Mouse (Mus musculus): ENCODE results near the gene Ccdc51. TPM values are rescaled to one million over a fixed set of nuclear protein-coding genes. Genes with fewer than 3 reads are reported as not detected.

Ccdc51 gene
- polyA plus RNA-seq (2015; fragmentation: Nextera tagmentation; extraction: Ambion mirVana): 12.8 and 14.6 TPM in 2 replicates

DNA sequence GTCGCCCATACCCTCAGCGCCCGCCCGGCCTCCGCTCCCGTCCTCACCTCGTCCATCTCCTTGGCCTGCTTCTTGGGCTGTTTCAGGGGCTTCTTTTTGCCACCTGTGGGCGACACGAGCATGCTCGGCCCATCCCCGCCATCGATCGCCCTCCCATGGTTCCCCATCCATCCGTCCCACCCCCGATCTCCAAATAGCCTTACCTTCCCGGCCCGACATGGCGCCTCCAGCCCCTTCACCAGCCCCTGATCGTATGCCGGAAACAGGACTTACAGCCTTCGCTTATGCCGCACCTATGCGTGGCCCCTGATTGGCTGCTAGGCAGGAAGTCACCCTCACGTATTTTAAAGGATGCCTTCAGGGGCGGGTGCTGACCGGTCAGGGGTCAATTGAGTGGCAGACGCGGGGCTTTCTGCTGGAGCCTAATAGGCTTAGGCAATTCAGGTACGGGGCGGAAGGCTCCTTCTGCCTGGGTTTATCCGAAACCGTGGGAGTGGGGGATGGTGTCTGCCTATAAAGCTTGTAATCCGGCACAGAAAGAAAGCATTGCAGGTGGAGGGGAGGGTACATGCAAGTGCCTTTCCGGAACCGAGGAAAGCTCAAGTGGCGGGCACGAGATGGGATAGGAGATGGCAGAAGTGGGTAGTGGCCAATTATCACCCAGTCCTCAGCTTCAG, at the start of gene Ccdc51, which contains the start of gene Tma7:
TSS of gene Ccdc51 (plus strand) at position 370 of the 677 bp plus-strand sequence.
TSS of gene Tma7 (minus strand) at position 464 of the 677 bp plus-strand sequence.
- Histone ChIP-seq H3K4me2 (replicated peaks) (peak within 1 kb of the TSS; percentile 98), H3K36me3 (peaks cover 27% of the 10 kb centered on the region), H3K27me3 (no peaks in the 10 kb centered on the region), H3K9me3 (no peaks in the 10 kb centered on the region), H3K27ac (peak within 1 kb of the TSS; percentile 67), H3K9ac (replicated peaks) (peak within 1 kb of the TSS; percentile 88), H3K4me1 (replicated peaks) (peaks cover 28% of the 10 kb centered on the region), H3K4me3 (replicated peaks) (peak within 1 kb of the TSS; percentile 82)
- under 1% methylated on average over 37 of the region's 37 CpGs for WGBS
- ATAC-seq: peak; percentile 98

GRCm38 (mm10) chr9:109038086-109038895, 44.0 kb upstream of the Ccdc51 start, which contains the start of gene Shisa5:
Gene Shisa5, plus strand, starts transcription at chr9:109038565.
- Histone ChIP-seq H3K4me3 (replicated peaks) (peak within 1 kb of the TSS; percentile 64), H3K36me3 (no peaks in the 10 kb centered on the region), H3K9me3 (no peaks in the 10 kb centered on the region), H3K4me2 (replicated peaks) (peak within 1 kb of the TSS; percentile 88), H3K27me3 (no peaks in the 10 kb centered on the region), H3K9ac (replicated peaks) (peak within 1 kb of the TSS; percentile 78), H3K27ac (no peak within 1 kb of the TSS), H3K4me1 (replicated peaks) (peaks cover 16% of the 10 kb centered on the region)
- peak; percentile 87 for ATAC-seq
- under 1% methylated on average over 40 of the region's 40 CpGs for WGBS

DNA sequence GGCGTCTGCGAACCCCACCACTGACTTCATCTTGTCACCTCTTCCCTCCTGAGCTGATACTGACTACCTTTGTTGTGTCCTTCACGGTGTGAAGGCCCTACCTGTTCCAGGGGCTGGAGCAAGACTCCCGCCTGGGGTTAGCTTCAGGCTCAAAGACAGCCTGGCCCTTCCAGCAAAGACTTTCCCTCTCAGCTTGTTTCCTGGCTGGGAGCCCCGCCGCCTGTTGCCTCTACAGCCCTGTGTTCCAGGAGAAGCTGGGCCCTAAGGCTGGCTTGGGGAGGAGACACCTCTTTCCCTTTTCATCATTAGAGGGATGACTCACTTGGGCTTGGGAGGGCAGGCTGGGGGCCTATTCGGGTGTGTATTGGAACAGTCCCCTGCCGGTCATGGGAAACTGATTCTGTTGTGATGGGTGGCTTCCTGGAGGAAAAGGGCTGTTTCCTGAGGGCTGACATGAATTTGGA, 43.4 kb upstream of the Ccdc51 start:
- Histone ChIP-seq H3K4me1 (replicated peaks) (peaks cover 16% of the 10 kb centered on the region), H3K27ac (no peak overlapping the region), H3K9me3 (no peaks in the 10 kb centered on the region), H3K4me3 (replicated peaks) (peak overlapping the region; percentile 64), H3K36me3 (no peaks in the 10 kb centered on the region), H3K9ac (replicated peaks) (peak overlapping the region; percentile 78), H3K4me2 (replicated peaks) (peak overlapping the region; percentile 88), H3K27me3 (no peaks in the 10 kb centered on the region)
- WGBS: 22% methylated on average over 8 of the region's 8 CpGs
- ATAC-seq: peak; percentile 65

GRCm38 (mm10) chr9:109039681-109040080, 42.6 kb upstream of the Ccdc51 start:
- Histone ChIP-seq H3K4me3 (replicated peaks) (no peak overlapping the region), H3K4me1 (replicated peaks) (peaks cover 16% of the 10 kb centered on the region), H3K27ac (no peak overlapping the region), H3K9ac (replicated peaks) (no peak overlapping the region), H3K36me3 (no peaks in the 10 kb centered on the region), H3K4me2 (replicated peaks) (no peak overlapping the region), H3K27me3 (no peaks in the 10 kb centered on the region), H3K9me3 (no peaks in the 10 kb centered on the region)
- no peak for ATAC-seq
- WGBS: 82% methylated on average over 4 of the region's 4 CpGs

GRCm38 (mm10) chr9:109040216-109040615, 42.1 kb upstream of the Ccdc51 start:
- Histone ChIP-seq H3K36me3 (no peaks in the 10 kb centered on the region), H3K4me2 (replicated peaks) (no peak overlapping the region), H3K9ac (replicated peaks) (no peak overlapping the region), H3K27ac (no peak overlapping the region), H3K4me1 (replicated peaks) (peaks cover 16% of the 10 kb centered on the region), H3K27me3 (no peaks in the 10 kb centered on the region), H3K4me3 (replicated peaks) (no peak overlapping the region), H3K9me3 (no peaks in the 10 kb centered on the region)
- ATAC-seq: no peak
- WGBS: 84% methylated on average over 8 of the region's 8 CpGs

DNA sequence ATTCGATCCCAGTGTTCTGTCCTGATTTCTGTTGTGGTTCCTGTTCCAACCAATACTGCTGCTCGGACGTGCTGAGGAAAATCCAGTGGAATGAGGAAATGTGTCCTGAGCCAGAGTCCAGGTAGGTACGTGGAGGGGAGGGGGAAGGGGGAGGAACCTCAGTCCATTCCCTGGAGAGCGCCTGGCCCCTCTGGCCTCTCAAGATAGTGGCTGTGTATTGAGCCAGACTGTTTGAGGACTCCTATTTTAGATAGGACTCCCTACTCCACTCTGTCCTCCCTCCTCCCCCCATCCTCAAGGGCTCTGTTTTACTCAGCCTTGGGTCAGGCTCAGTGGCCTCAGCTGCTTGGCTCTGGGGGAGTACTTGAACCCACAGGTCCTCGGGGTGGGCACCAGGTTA, 41.4 kb upstream of the Ccdc51 start:
- H3K4me2 ChIP-seq (replicated peaks): no peak overlapping the region
- H3K9me3 ChIP-seq: no peaks in the 10 kb centered on the region
- no peak overlapping the region for H3K27ac ChIP-seq
- no peaks in the 10 kb centered on the region for H3K27me3 ChIP-seq
- H3K9ac ChIP-seq (replicated peaks): no peak overlapping the region; the same call in 1 of the 2 replicates
- H3K4me1 ChIP-seq (replicated peaks): peaks cover 16% of the 10 kb centered on the region
- H3K4me3 ChIP-seq (replicated peaks): no peak overlapping the region
- H3K36me3 ChIP-seq: no peaks in the 10 kb centered on the region
- ATAC-seq: no peak
- 64% methylated on average over 6 of the region's 6 CpGs for WGBS

- H3K9ac ChIP-seq (replicated peaks): no peak overlapping the region
- no peaks in the 10 kb centered on the region for H3K9me3 ChIP-seq
- H3K4me2 ChIP-seq (replicated peaks): no peak overlapping the region
- H3K27me3 ChIP-seq: no peaks in the 10 kb centered on the region
- WGBS: 82% methylated on average over 7 of the region's 7 CpGs
- no peak overlapping the region for H3K4me3 ChIP-seq (replicated peaks)
- peaks cover 16% of the 10 kb centered on the region for H3K4me1 ChIP-seq (replicated peaks)
- no peaks in the 10 kb centered on the region for H3K36me3 ChIP-seq
- H3K27ac ChIP-seq: no peak overlapping the region
- ATAC-seq: no peak
Observed at GRCm38 (mm10) chr9:109041351-109041750, 40.9 kb upstream of the Ccdc51 start.

GRCm38 (mm10) chr9:109046306-109046705, 36.0 kb upstream of the Ccdc51 start:
- Histone ChIP-seq H3K27me3 (no peaks in the 10 kb centered on the region), H3K27ac (no peak overlapping the region), H3K9me3 (no peaks in the 10 kb centered on the region), H3K4me3 (replicated peaks) (no peak overlapping the region), H3K4me1 (replicated peaks) (no peaks in the 10 kb centered on the region), H3K4me2 (replicated peaks) (no peak overlapping the region), H3K36me3 (no peaks in the 10 kb centered on the region), H3K9ac (replicated peaks) (no peak overlapping the region)
- WGBS: 42% methylated on average over 5 of the region's 5 CpGs
- 0 out of 2 replicates have a peak, but pooled peaks have one; percentile 17 for ATAC-seq

- 80% methylated on average over 7 of the region's 7 CpGs for WGBS
- Histone ChIP-seq H3K36me3 (no peaks in the 10 kb centered on the region), H3K27ac (no peak overlapping the region), H3K27me3 (no peaks in the 10 kb centered on the region), H3K4me2 (replicated peaks) (no peak overlapping the region), H3K4me3 (replicated peaks) (no peak overlapping the region), H3K9ac (replicated peaks) (no peak overlapping the region), H3K4me1 (replicated peaks) (peaks cover under 1% of the 10 kb centered on the region), H3K9me3 (no peaks in the 10 kb centered on the region)
- no peak for ATAC-seq
Observed at GRCm38 (mm10) chr9:109049316-109049715, 33.0 kb upstream of the Ccdc51 start.

DNA sequence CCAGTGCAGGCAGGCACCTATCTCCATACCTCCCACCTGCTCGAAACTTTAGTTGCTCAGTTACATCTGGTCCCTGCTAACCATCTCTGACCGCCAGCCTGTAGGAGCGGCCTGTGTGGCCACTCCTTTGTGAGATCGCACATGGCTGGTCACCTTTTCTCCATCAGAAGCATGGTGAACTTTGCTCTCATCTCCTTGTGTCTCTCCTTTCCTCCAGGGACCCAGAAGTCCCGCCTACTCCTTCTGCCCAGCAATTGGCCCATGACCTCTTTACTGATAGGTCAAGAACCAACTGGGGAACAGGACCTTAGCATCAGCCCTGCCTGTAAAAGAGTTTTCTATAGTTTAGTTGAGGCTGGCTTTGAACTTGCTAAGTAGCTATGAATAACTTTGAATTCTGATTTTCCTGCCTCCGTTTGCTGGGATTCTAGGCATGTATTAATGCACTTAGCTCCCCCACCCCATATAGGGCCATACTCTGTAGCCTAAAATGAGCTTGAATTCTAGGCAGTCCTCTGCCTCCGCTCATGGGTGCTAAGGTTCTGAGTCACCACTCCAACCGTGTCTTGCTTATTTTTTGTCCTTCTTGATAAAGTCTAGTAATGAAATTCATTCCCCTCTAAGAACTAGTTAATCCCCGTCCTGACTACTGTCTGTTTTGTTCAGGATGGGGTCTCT, 32.2 kb upstream of the Ccdc51 start:
- H3K27ac ChIP-seq: no peak overlapping the region
- no peaks in the 10 kb centered on the region for H3K27me3 ChIP-seq
- no peak overlapping the region for H3K4me3 ChIP-seq (replicated peaks)
- no peak overlapping the region for H3K4me2 ChIP-seq (replicated peaks)
- no peak for ATAC-seq
- no peaks in the 10 kb centered on the region for H3K9me3 ChIP-seq
- H3K36me3 ChIP-seq: no peaks in the 10 kb centered on the region
- peaks cover 8% of the 10 kb centered on the region for H3K4me1 ChIP-seq (replicated peaks)
- no peak overlapping the region for H3K9ac ChIP-seq (replicated peaks)
- 84% methylated on average over 9 of the region's 9 CpGs for WGBS

DNA sequence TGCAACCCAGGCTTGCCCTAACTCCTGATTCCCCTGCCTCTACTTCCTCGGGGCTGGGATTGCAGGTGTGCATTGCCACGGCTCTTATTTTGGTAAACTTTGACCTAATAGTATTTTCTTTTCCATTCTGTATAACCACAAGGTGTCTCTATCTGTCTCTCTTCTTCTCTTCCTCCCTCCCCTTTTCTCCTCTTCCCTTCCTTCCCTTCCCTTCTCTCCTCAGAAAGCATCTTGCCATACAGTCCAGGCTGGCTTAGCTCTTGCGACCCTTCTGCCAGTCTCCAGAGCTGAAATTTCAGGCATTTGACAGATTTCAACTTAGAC, 31.7 kb upstream of the Ccdc51 start:
- Histone ChIP-seq H3K9ac (replicated peaks) (no peak overlapping the region), H3K4me1 (replicated peaks) (peaks cover 11% of the 10 kb centered on the region), H3K27me3 (no peaks in the 10 kb centered on the region), H3K4me3 (replicated peaks) (no peak overlapping the region), H3K9me3 (no peaks in the 10 kb centered on the region), H3K27ac (no peak overlapping the region), H3K36me3 (no peaks in the 10 kb centered on the region), H3K4me2 (replicated peaks) (no peak overlapping the region)
- no peak for ATAC-seq
- 86% methylated on average over 3 of the region's 3 CpGs for WGBS
